Mouse (Mus musculus) liver, adult 2 months (tissue): ENCODE data around the gene Ccp110. TPM values are rescaled to one million over a fixed set of nuclear protein-coding genes. Genes with fewer than 3 reads are reported as not detected.

Experiments
- DNase-seq: peaks from one replicate; pipeline ENCODE4 v3.0.0-alpha.2; 2011; ENCODE audit warnings: low read depth, low spot score; ENCODE audit errors: extremely low read depth
- H3K27ac ChIP-seq: fragments of 200-500 bp; replicated peaks from 2 replicates; pipeline ENCODE4 v1.5.1; 2012; ENCODE audit warnings: low read depth, mild to moderate bottlenecking, control low read depth, inconsistent platforms, low read length; ENCODE audit not compliant: insufficient read depth
- H3K27me3 ChIP-seq: fragments of 200-500 bp; 2 replicates; pipeline ENCODE4 v1.6.1; 2012; ENCODE audit warnings: mild to moderate bottlenecking, moderate library complexity, low read length, inconsistent platforms; ENCODE audit not compliant: control insufficient read depth, insufficient read depth
- H3K36me3 ChIP-seq: fragments of 200-500 bp; 2 replicates; pipeline ENCODE4 v1.6.1; 2012; ENCODE audit warnings: low read length, inconsistent platforms; ENCODE audit not compliant: control insufficient read depth, insufficient read depth
- H3K4me1 ChIP-seq: fragments of 200-500 bp; 2 replicates; pipeline ENCODE4 v1.6.1; 2011; ENCODE audit warnings: low read length; ENCODE audit not compliant: control insufficient read depth, insufficient read depth
- H3K4me3 ChIP-seq: fragments of 200-500 bp; 2 replicates; pipeline ENCODE4 v1.5.1; 2011; ENCODE audit warnings: low read depth, mild to moderate bottlenecking, control low read depth, low read length, moderate library complexity; ENCODE audit not compliant: insufficient read depth
- H3K79me2 ChIP-seq: fragments of 200-500 bp; 2 replicates; pipeline ENCODE4 v1.6.1; 2012; ENCODE audit warnings: inconsistent platforms, mild to moderate bottlenecking, low read length, moderate library complexity; ENCODE audit not compliant: control insufficient read depth, insufficient read depth
- H3K9ac ChIP-seq: fragments of 200-500 bp; 2 replicates; pipeline ENCODE4 v1.6.1; 2012; ENCODE audit warnings: low read depth, mild to moderate bottlenecking, control low read depth, inconsistent platforms, low read length
- CTCF ChIP-seq: fragments of 200-500 bp; IDR thresholded peaks from 2 replicates; pipeline ENCODE4 v1.5.1; 2011; ENCODE audit warnings: low read depth, low read length, control low read depth
- POLR2A ChIP-seq: fragments of 200-500 bp; IDR thresholded peaks from 2 replicates; pipeline ENCODE4 v1.6.1; 2011; ENCODE audit warnings: low read length, control low read depth; ENCODE audit not compliant: insufficient read depth; ENCODE audit errors: extremely low read depth
- WGBS: fragments of 180-500 bp; shearing (Covaris S2); methylation state at CpG from one replicate; pipeline ENCODE4 v1.1.7; 2018; 5-methylcytosine and 5-hydroxymethylcytosine counted together
- polyA plus RNA-seq: library from polyadenylated mRNA; depleted of rRNA; stranded (reverse); fragments of >200 nt; gene quantifications from 2 replicates; pipeline ENCODE4 v1.2.3, GENCODE M21; 2012
- total RNA-seq: library from RNA; depleted of rRNA; stranded (reverse); fragments of >200 nt; gene quantifications from 2 replicates; pipeline ENCODE4 v1.2.3, GENCODE M21; 2014

Ccp110 gene
- total and polyA plus RNA-seq, 2 experiments: 1.3 to 3.0 TPM

DNA sequence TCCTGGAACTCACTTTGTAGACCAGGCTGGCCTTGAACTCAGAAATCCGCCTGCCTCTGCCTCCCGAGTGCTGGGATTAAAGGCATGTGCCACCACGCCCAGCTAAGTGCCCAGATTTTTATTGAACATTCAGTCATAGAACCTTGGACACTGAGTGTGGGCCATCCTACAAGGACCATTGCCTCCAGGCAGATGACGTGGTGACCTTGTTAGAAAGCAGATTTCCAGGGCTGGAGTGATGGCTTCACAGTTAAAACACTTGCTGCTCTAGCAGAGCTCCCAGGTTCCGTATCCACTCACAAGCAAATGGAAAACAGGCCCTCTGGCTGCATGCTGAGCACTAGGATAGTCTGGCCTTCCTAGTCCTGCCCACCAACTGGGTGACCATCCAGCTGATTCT is 32.4 kb downstream of the Ccp110 start:
- TF ChIP-seq POLR2A (no peak), CTCF (no peak)
- no peak overlapping the region for H3K9ac ChIP-seq
- H3K79me2 ChIP-seq: peaks cover 7% of the 10 kb centered on the region; the same call in 1 of the 2 replicates
- H3K27me3 ChIP-seq: no peaks in the 10 kb centered on the region
- H3K4me1 ChIP-seq: peaks cover 6% of the 10 kb centered on the region; the same call in 1 of the 2 replicates
- H3K27ac ChIP-seq: no peak overlapping the region
- no peak overlapping the region for H3K4me3 ChIP-seq
- 95% methylated on average over 5 of the region's 5 CpGs for WGBS
- no peak for DNase-seq
- H3K36me3 ChIP-seq: peaks cover 28% of the 10 kb centered on the region

- 92% methylated on average over 12 of the region's 12 CpGs for WGBS
- peaks cover 37% of the 10 kb centered on the region for H3K36me3 ChIP-seq
Observed at GRCm38 (mm10) chr7:118747891-118748672, 35.7 kb downstream of the Ccp110 start.

GRCm38 (mm10) chr7:118749706-118750105 is 37.4 kb downstream of the Ccp110 start:
- no peak overlapping the region for H3K4me3 ChIP-seq
- no peaks in the 10 kb centered on the region for H3K79me2 ChIP-seq
- no peak overlapping the region for H3K9ac ChIP-seq
- DNase-seq: no peak
- no peaks in the 10 kb centered on the region for H3K4me1 ChIP-seq
- H3K36me3 ChIP-seq: peaks cover 40% of the 10 kb centered on the region
- 74% methylated on average over 8 of the region's 8 CpGs for WGBS
- H3K27me3 ChIP-seq: no peaks in the 10 kb centered on the region
- no peak for TF ChIP-seq CTCF
- no peak overlapping the region for H3K27ac ChIP-seq

More at GRCm38 (mm10) chr7:118747891-118748672, 35.7 kb downstream of the Ccp110 start:
- peaks cover 3% of the 10 kb centered on the region; the same call in 1 of the 2 replicates for H3K79me2 ChIP-seq
- no peak for DNase-seq
- no peak overlapping the region for H3K4me3 ChIP-seq
- H3K9ac ChIP-seq: no peak overlapping the region
- no peaks in the 10 kb centered on the region for H3K27me3 ChIP-seq
- H3K27ac ChIP-seq: no peak overlapping the region
- H3K4me1 ChIP-seq: no peaks in the 10 kb centered on the region
- TF ChIP-seq POLR2A (no peak), CTCF (no peak)

- H3K4me1 ChIP-seq: no peaks in the 10 kb centered on the region
- TF ChIP-seq CTCF: no peak
- no peak for TF ChIP-seq POLR2A
- no peak overlapping the region for H3K27ac ChIP-seq
- H3K36me3 ChIP-seq: peaks cover 42% of the 10 kb centered on the region
- WGBS: 94% methylated on average over 7 of the region's 7 CpGs
- H3K27me3 ChIP-seq: no peaks in the 10 kb centered on the region
- no peak overlapping the region for H3K4me3 ChIP-seq
- H3K79me2 ChIP-seq: no peaks in the 10 kb centered on the region
- DNase-seq: no peak
- no peak overlapping the region for H3K9ac ChIP-seq
Observed at GRCm38 (mm10) chr7:118751625-118752024, 39.3 kb downstream of the Ccp110 start.

DNA sequence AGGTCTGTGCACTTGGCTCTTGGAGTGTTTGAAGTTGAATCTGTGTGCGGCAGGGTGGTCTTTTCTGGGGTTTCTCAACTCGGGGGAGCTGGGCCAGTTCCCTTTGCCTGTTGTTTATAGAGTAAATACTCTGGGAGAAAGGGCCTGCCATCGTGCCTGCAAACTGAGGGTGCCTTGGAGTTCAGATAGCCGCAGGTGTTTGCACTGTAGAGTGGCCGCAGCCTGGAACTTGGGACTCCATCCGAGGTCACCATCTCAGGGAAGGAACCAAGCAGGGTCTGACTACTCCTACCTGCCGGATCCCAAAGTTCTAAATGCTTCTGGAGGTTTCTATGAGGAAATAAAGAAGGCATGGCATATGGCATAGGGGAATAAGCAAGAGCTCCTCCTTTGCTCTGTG is 43.4 kb downstream of the Ccp110 start:
- no peaks in the 10 kb centered on the region for H3K4me1 ChIP-seq
- 52% methylated on average over 7 of the region's 7 CpGs for WGBS
- DNase-seq: no peak
- H3K9ac ChIP-seq: no peak overlapping the region
- H3K4me3 ChIP-seq: no peak overlapping the region
- no peaks in the 10 kb centered on the region for H3K27me3 ChIP-seq
- H3K27ac ChIP-seq: no peak overlapping the region
- H3K79me2 ChIP-seq: no peaks in the 10 kb centered on the region
- TF ChIP-seq POLR2A (no peak), CTCF (no peak)
- peaks cover 18% of the 10 kb centered on the region for H3K36me3 ChIP-seq

DNA sequence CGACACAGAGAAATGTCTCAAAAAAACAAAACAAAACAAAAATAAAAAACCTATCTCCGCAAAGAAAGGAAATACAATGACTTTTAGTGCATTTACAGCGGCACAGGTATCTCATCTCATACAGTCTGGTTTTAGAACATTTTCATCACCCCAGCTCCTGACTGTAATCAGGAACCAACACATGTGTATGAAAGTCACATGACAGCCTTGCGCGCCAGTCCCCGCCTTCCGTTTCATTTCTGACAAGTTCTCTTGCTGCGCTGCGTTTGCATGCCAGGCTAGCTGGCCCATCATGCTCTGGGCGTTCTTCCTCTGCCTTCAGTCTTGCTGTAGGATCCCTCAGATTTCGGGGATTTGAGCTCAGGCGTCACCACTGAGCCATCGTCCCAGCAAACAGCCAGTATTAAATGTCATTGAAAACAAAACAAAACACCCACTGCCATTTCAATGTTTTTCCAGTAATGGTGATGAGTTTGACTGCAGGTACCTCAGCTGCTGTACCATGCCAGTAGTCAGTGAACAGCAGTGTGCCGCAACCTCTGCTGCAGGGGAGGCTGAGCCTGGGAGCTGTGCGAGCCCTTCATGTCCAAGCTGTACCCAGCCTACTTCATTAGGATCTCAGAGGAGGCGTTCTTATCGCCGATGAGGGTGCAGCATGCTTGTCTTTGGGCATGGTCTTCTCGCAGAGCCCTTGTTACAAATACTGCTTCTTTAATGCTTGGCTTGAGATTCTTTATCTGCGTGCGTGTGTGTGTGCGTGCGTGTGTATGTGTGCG is 44.3 kb downstream of the Ccp110 start:
- H3K79me2 ChIP-seq: no peaks in the 10 kb centered on the region
- H3K4me3 ChIP-seq: no peak overlapping the region
- peaks cover 21% of the 10 kb centered on the region for H3K36me3 ChIP-seq
- 96% methylated on average over 24 of the region's 24 CpGs for WGBS
- DNase-seq: no peak
- no peak for TF ChIP-seq CTCF
- TF ChIP-seq POLR2A: no peak
- no peak overlapping the region for H3K27ac ChIP-seq
- no peak overlapping the region for H3K9ac ChIP-seq
- H3K4me1 ChIP-seq: no peaks in the 10 kb centered on the region
- H3K27me3 ChIP-seq: no peaks in the 10 kb centered on the region
